ENCODE assay signal across 18 mouse cellular contexts in the genomic region with DNA sequence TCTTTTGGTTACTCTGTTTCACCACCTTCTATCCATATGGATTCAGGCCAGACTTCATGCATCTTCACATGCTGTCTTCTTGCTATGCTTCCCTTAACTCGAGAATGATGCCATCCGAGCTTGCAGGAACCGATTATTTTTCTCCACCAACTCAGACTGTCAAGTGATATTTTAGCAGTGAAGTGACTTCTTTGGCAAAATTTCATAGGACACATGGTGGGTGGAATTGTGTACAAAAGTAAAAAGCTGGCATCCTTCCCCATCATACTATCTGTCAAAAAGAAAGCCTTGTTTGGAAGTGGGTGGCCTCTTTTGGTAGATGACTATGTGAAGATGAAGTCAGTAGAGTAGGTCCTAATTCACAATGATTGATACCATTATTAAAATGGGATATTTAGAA.
A peak's percentile ranks its signal among the peaks of the same experiment; 100 is the strongest.
DNase-seq lines count a peak whose midpoint lies in the region.
"Had no signal": no experiment of that assay in that cellular context is flagged by ENCODE, and none has a peak within 500 bp of the region (broad histone marks: within the 10 kb centered on the region; RNA-seq: fewer than 3 reads in every experiment).

No protein-coding gene starts in this region.

- intact Hi-C loops in left cerebral cortex, postnatal 4 days (cut with DNase I): no loop called here

- DNase-seq in frontal cortex, adult 2 months (ENCODE audit: extremely low spot score in 1 of 2, low spot score in 1 of 2): peak; percentile 42 to 72
- DNase-seq in frontal cortex, postnatal 10 days (ENCODE audit: low spot score in 2 of 2): no peak
- peak; percentile 25 to 32 for DNase-seq in left cerebral cortex, adult 9 months (ENCODE audit: low spot score in 2 of 2)
- DNase-seq in left cerebral cortex, postnatal 4 days: no peak
- DNase-seq in brain, adult 2 months (ENCODE audit: low read depth, low spot score): peak; percentile 75
- DNase-seq in layer of hippocampus, adult 9-11 months: peak; percentile 55
- DNase-seq in urinary bladder, postnatal 4 days (ENCODE audit: low spot score in 2 of 2): no peak
- DNase-seq: adrenal gland, adult 8-10 months; cerebellum, adult 11 months; cerebellum, adult 9-10 months; cerebellum, postnatal 36 days; gastrocnemius, postnatal 25 days; heart, adult 11 months; kidney, adult 2 months; kidney, postnatal 4 days; lung, postnatal 4 days; thymus, adult 2 months; thymus, postnatal 36 days had no signal

Comparison
In these comparisons a context has a peak if more than half of its experiments do, and no peak if none do; other contexts are left out.
1. DNase-seq: peak in frontal cortex, adult 2 months (2 of 2), left cerebral cortex, adult 9 months (2 of 2), brain, adult 2 months (single experiment) and layer of hippocampus, adult 9-11 months (single experiment); none in frontal cortex, postnatal 10 days (0 of 2), left cerebral cortex, postnatal 4 days (single experiment) and urinary bladder, postnatal 4 days (0 of 2).